Mouse (Mus musculus): Measurements from ENCODE around the gene Uspl1. TPM values are rescaled to one million over a fixed set of nuclear protein-coding genes. Genes with fewer than 3 reads are reported as not detected.

The Uspl1 gene
- polyA plus RNA-seq, 1 experiment from 2014 or later, result 31.1 TPM

- Histone ChIP-seq H3K4me3 (ENCODE audit: low read length) (no peak overlapping the region), H3K27ac (ENCODE audit: low read length) (no peak overlapping the region), H3K9me3 (ENCODE audit: control insufficient read depth, low read length) (no peaks in the 10 kb centered on the region), H3K27me3 (replicated peaks; ENCODE audit: control insufficient read depth, insufficient read depth, low read length) (no peaks in the 10 kb centered on the region), H3K36me3 (ENCODE audit: control insufficient read depth, insufficient read depth, low read length) (no peaks in the 10 kb centered on the region), H3K4me2 (ENCODE audit: low read depth, low read length) (no peak overlapping the region), H3K9ac (ENCODE audit: low read depth, low read length) (no peak overlapping the region), H3K4me1 (ENCODE audit: control insufficient read depth, insufficient read depth, low read length) (0 out of 2 replicates have a peak, but pooled peaks cover 4% of the 10 kb centered on the region)
- ATAC-seq, result no peak
- WGBS, result 58% methylated on average over 7 of the region's 7 CpGs
Observed at GRCm38 (mm10) chr5:149162890-149163289, 21.3 kb upstream of the Uspl1 start.

- Histone ChIP-seq H3K4me3 (ENCODE audit: low read length) (no peak overlapping the region), H3K27ac (ENCODE audit: low read length) (no peak overlapping the region), H3K36me3 (ENCODE audit: control insufficient read depth, insufficient read depth, low read length) (no peaks in the 10 kb centered on the region), H3K9ac (ENCODE audit: low read depth, low read length) (no peak overlapping the region), H3K4me2 (ENCODE audit: low read depth, low read length) (no peak overlapping the region), H3K9me3 (ENCODE audit: control insufficient read depth, low read length) (no peaks in the 10 kb centered on the region), H3K27me3 (replicated peaks; ENCODE audit: control insufficient read depth, insufficient read depth, low read length) (no peaks in the 10 kb centered on the region), H3K4me1 (ENCODE audit: control insufficient read depth, insufficient read depth, low read length) (0 out of 2 replicates have a peak, but pooled peaks cover 4% of the 10 kb centered on the region)
- peak; percentile 46; the same call in 1 of the 2 replicates for ATAC-seq
- 54% methylated on average over 7 of the region's 7 CpGs for WGBS
Observed at GRCm38 (mm10) chr5:149164881-149165280, 19.3 kb upstream of the Uspl1 start.

- H3K4me3 ChIP-seq (ENCODE audit: low read length), result no peak overlapping the region
- 91% methylated on average over 10 of the region's 10 CpGs for WGBS
- H3K27ac ChIP-seq (ENCODE audit: low read length), result no peak overlapping the region
- H3K9ac ChIP-seq (ENCODE audit: low read depth, low read length), result no peak overlapping the region
- H3K9me3 ChIP-seq (ENCODE audit: control insufficient read depth, low read length), result no peaks in the 10 kb centered on the region
- no peak overlapping the region for H3K4me2 ChIP-seq (ENCODE audit: low read depth, low read length)
- H3K27me3 ChIP-seq (replicated peaks; ENCODE audit: control insufficient read depth, insufficient read depth, low read length), result no peaks in the 10 kb centered on the region
- 0 out of 2 replicates have a peak, but pooled peaks cover 4% of the 10 kb centered on the region for H3K4me1 ChIP-seq (ENCODE audit: control insufficient read depth, insufficient read depth, low read length)
- no peaks in the 10 kb centered on the region for H3K36me3 ChIP-seq (ENCODE audit: control insufficient read depth, insufficient read depth, low read length)
- ATAC-seq, result no peak
Observed at GRCm38 (mm10) chr5:149166011-149166410, 18.1 kb upstream of the Uspl1 start.

GRCm38 (mm10) chr5:149168051-149168450 lies 16.1 kb upstream of the Uspl1 start:
- H3K4me1 ChIP-seq (ENCODE audit: control insufficient read depth, insufficient read depth, low read length), result 0 out of 2 replicates have a peak, but pooled peaks cover 4% of the 10 kb centered on the region
- no peaks in the 10 kb centered on the region for H3K36me3 ChIP-seq (ENCODE audit: control insufficient read depth, insufficient read depth, low read length)
- WGBS, result 81% methylated on average over 2 of the region's 2 CpGs
- H3K4me3 ChIP-seq (ENCODE audit: low read length), result no peak overlapping the region
- H3K27ac ChIP-seq (ENCODE audit: low read length), result no peak overlapping the region
- H3K4me2 ChIP-seq (ENCODE audit: low read depth, low read length), result no peak overlapping the region
- no peak overlapping the region for H3K9ac ChIP-seq (ENCODE audit: low read depth, low read length)
- no peaks in the 10 kb centered on the region for H3K27me3 ChIP-seq (replicated peaks; ENCODE audit: control insufficient read depth, insufficient read depth, low read length)
- ATAC-seq, result no peak
- H3K9me3 ChIP-seq (ENCODE audit: control insufficient read depth, low read length), result no peaks in the 10 kb centered on the region

- H3K27ac ChIP-seq (ENCODE audit: low read length), result no peak overlapping the region
- no peak for ATAC-seq
- 67% methylated on average over 9 of the region's 9 CpGs for WGBS
Observed at GRCm38 (mm10) chr5:149168816-149169215, 15.3 kb upstream of the Uspl1 start.

GRCm38 (mm10) chr5:149170841-149171588 lies 13.1 kb upstream of the Uspl1 start:
- Histone ChIP-seq H3K27me3 (replicated peaks; ENCODE audit: control insufficient read depth, insufficient read depth, low read length) (no peaks in the 10 kb centered on the region), H3K4me2 (ENCODE audit: low read depth, low read length) (no peak overlapping the region), H3K9me3 (ENCODE audit: control insufficient read depth, low read length) (no peaks in the 10 kb centered on the region), H3K27ac (ENCODE audit: low read length) (no peak overlapping the region), H3K4me1 (ENCODE audit: control insufficient read depth, insufficient read depth, low read length) (no peaks in the 10 kb centered on the region), H3K4me3 (ENCODE audit: low read length) (no peak overlapping the region), H3K36me3 (ENCODE audit: control insufficient read depth, insufficient read depth, low read length) (no peaks in the 10 kb centered on the region), H3K9ac (ENCODE audit: low read depth, low read length) (no peak overlapping the region)
- ATAC-seq, result 0 out of 2 replicates have a peak, but pooled peaks have one; percentile 46
- WGBS, result 59% methylated on average over 8 of the region's 8 CpGs

More at GRCm38 (mm10) chr5:149168816-149169215, 15.3 kb upstream of the Uspl1 start:
- H3K4me3 ChIP-seq (ENCODE audit: low read length), result no peak overlapping the region
- no peaks in the 10 kb centered on the region for H3K9me3 ChIP-seq (ENCODE audit: control insufficient read depth, low read length)
- H3K36me3 ChIP-seq (ENCODE audit: control insufficient read depth, insufficient read depth, low read length), result no peaks in the 10 kb centered on the region
- no peak overlapping the region for H3K9ac ChIP-seq (ENCODE audit: low read depth, low read length)
- H3K27me3 ChIP-seq (replicated peaks; ENCODE audit: control insufficient read depth, insufficient read depth, low read length), result no peaks in the 10 kb centered on the region
- H3K4me1 ChIP-seq (ENCODE audit: control insufficient read depth, insufficient read depth, low read length), result 0 out of 2 replicates have a peak, but pooled peaks cover 4% of the 10 kb centered on the region
- no peak overlapping the region for H3K4me2 ChIP-seq (ENCODE audit: low read depth, low read length)

- H3K36me3 ChIP-seq (ENCODE audit: control insufficient read depth, insufficient read depth, low read length), result no peaks in the 10 kb centered on the region
- no peaks in the 10 kb centered on the region for H3K9me3 ChIP-seq (ENCODE audit: control insufficient read depth, low read length)
- ATAC-seq, result no peak
- no peaks in the 10 kb centered on the region for H3K27me3 ChIP-seq (replicated peaks; ENCODE audit: control insufficient read depth, insufficient read depth, low read length)
- WGBS, result 73% methylated on average over 10 of the region's 10 CpGs
- no peak overlapping the region for H3K4me3 ChIP-seq (ENCODE audit: low read length)
- H3K4me1 ChIP-seq (ENCODE audit: control insufficient read depth, insufficient read depth, low read length), result no peaks in the 10 kb centered on the region
- H3K9ac ChIP-seq (ENCODE audit: low read depth, low read length), result no peak overlapping the region
- H3K4me2 ChIP-seq (ENCODE audit: low read depth, low read length), result no peak overlapping the region
- H3K27ac ChIP-seq (ENCODE audit: low read length), result no peak overlapping the region
Observed at GRCm38 (mm10) chr5:149172246-149172645, 11.9 kb upstream of the Uspl1 start.

GRCm38 (mm10) chr5:149174527-149174926 lies 9.6 kb upstream of the Uspl1 start:
- WGBS, result 82% methylated on average over 7 of the region's 7 CpGs
- Histone ChIP-seq H3K9ac (ENCODE audit: low read depth, low read length) (no peak overlapping the region), H3K4me1 (ENCODE audit: control insufficient read depth, insufficient read depth, low read length) (no peaks in the 10 kb centered on the region), H3K4me2 (ENCODE audit: low read depth, low read length) (no peak overlapping the region), H3K27ac (ENCODE audit: low read length) (no peak overlapping the region), H3K27me3 (replicated peaks; ENCODE audit: control insufficient read depth, insufficient read depth, low read length) (no peaks in the 10 kb centered on the region), H3K4me3 (ENCODE audit: low read length) (no peak overlapping the region), H3K9me3 (ENCODE audit: control insufficient read depth, low read length) (no peaks in the 10 kb centered on the region), H3K36me3 (ENCODE audit: control insufficient read depth, insufficient read depth, low read length) (no peaks in the 10 kb centered on the region)
- peak; percentile 63; the same call in 1 of the 2 replicates for ATAC-seq

- Histone ChIP-seq H3K4me1 (ENCODE audit: control insufficient read depth, insufficient read depth, low read length) (no peaks in the 10 kb centered on the region), H3K4me3 (ENCODE audit: low read length) (no peak overlapping the region), H3K4me2 (ENCODE audit: low read depth, low read length) (no peak overlapping the region), H3K9me3 (ENCODE audit: control insufficient read depth, low read length) (no peaks in the 10 kb centered on the region), H3K36me3 (ENCODE audit: control insufficient read depth, insufficient read depth, low read length) (no peaks in the 10 kb centered on the region), H3K27ac (ENCODE audit: low read length) (no peak overlapping the region), H3K27me3 (replicated peaks; ENCODE audit: control insufficient read depth, insufficient read depth, low read length) (no peaks in the 10 kb centered on the region), H3K9ac (ENCODE audit: low read depth, low read length) (no peak overlapping the region)
- ATAC-seq, result no peak
- 93% methylated on average over 6 of the region's 6 CpGs for WGBS
Observed at GRCm38 (mm10) chr5:149175736-149176135, 8.4 kb upstream of the Uspl1 start.

Data from intestine, embryonic 16.5 days (tissue).